Mouse (Mus musculus): ENCODE data around the gene Csnk1d.

- TF ChIP-seq CTCF (IDR thresholded peaks at IDR 0.05; ENCODE audit: low read depth, low read length) = no peak
- no peak for TF ChIP-seq POLR2AphosphoS5 (IDR thresholded peaks at IDR 0.05; ENCODE audit: insufficient replicate concordance, low read depth, low read length)
Observed at GRCm38 (mm10) chr11:120959066-120959465, 32.1 kb downstream of the Csnk1d start.
